Mouse (Mus musculus) heart, embryonic 10.5 days (tissue): Measurements from ENCODE around the gene Plac1. TPM values are rescaled to one million over a fixed set of nuclear protein-coding genes. Genes with fewer than 3 reads are reported as not detected.

Experiments
- DNase-seq: peaks from one replicate; pipeline ENCODE4 v3.0.0-alpha.2; 2017; ENCODE audit warnings: low spot score
- H3K27ac ChIP-seq: fragments of 300-500 bp; sonication (generic); 2 replicates; pipeline ENCODE4 v1.5.1; 2016; ENCODE audit warnings: mild to moderate bottlenecking
- H3K27me3 ChIP-seq: fragments of 300-500 bp; sonication (generic); 2 replicates; pipeline ENCODE4 v1.6.1; 2016; ENCODE audit warnings: mild to moderate bottlenecking; ENCODE audit not compliant: poor library complexity, insufficient read depth, severe bottlenecking
- H3K36me3 ChIP-seq: fragments of 300-500 bp; sonication (generic); 2 replicates; pipeline ENCODE4 v1.6.1; 2016; ENCODE audit warnings: mild to moderate bottlenecking, moderate library complexity
- H3K4me1 ChIP-seq: fragments of 300-500 bp; sonication (generic); 2 replicates; pipeline ENCODE4 v1.6.1; 2016; ENCODE audit warnings: mild to moderate bottlenecking
- H3K4me3 ChIP-seq: fragments of 300-500 bp; sonication (generic); 2 replicates; pipeline ENCODE4 v1.5.1; 2016; ENCODE audit warnings: mild to moderate bottlenecking, moderate library complexity
- H3K9me3 ChIP-seq: fragments of 300-500 bp; sonication (generic); 2 replicates; pipeline ENCODE4 v1.6.1; 2016; ENCODE audit warnings: mild to moderate bottlenecking, moderate library complexity
- WGBS: fragments of 180-500 bp; shearing (Covaris S2); methylation state at CpG from one replicate; pipeline ENCODE4 v1.1.7; 2016; 5-methylcytosine and 5-hydroxymethylcytosine counted together
- polyA plus RNA-seq: library from polyadenylated mRNA; unstranded; fragments of >200 nt; fragmentation: Nextera tagmentation; extraction: Ambion mirVana; gene quantifications from 2 replicates; pipeline ENCODE4 v1.2.1, GENCODE M21; 2016

Plac1 gene
- polyA plus RNA-seq, 1 experiment from 2014 or later, result 13.3 TPM

DNA sequence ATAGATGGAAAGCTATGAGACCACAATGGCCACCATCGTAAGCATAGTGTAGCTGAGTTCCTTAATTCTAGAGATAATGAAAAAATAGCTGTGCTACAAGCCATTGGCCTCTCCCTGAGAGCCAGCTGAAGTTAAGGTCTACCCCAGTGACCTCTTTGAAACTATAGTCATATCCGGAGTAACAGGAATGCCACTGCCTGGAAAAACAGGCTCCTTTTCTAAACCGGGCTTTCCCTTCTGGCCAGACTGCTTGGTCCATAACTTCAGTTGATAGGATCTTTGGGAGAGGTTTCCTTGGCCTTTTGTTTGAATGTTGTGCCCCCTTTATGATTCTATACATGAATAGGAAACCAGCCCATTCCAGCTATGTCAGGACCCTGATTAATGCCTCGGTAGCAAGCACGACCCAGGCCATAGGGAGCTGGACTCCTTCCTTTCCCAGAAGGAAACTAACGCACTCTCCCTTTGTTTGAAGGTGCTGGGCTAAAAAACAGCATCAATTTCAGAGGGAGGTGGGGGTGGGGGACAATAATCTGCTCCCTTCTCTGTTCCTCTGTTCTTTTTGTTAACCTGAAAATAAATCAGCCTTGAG lies 15.5 kb downstream of the Plac1 start:
- 65% methylated on average over 6 of the region's 6 CpGs for WGBS
- no peaks in the 10 kb centered on the region; the same call in 1 of the 2 replicates for H3K4me1 ChIP-seq
- no peaks in the 10 kb centered on the region for H3K36me3 ChIP-seq
- H3K27ac ChIP-seq, result no peak overlapping the region; the same call in 1 of the 2 replicates
- no peak for DNase-seq
- no peak overlapping the region for H3K4me3 ChIP-seq
- H3K27me3 ChIP-seq, result no peaks in the 10 kb centered on the region
- H3K9me3 ChIP-seq, result no peaks in the 10 kb centered on the region

DNA sequence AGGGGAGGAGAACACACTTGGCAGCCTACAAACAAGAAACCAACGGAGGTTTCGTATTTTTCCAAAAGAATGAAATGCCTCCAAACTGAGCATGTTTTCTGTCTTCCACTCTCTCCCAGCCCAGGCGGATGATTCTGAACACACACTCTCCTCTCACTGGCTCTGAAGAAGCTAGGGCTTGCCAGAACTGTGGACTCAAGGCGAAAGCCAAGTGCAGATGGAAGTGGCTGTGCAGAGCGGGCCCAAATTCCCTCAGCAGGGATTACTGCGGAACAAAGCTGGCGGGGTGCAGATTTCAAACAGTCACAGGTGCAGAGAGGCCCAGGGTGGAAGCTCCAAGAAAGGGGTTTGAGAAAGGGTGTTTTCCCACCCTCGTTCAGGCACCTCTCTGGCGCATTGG lies 19.1 kb downstream of the Plac1 start:
- no peak for DNase-seq
- Histone ChIP-seq H3K9me3 (no peaks in the 10 kb centered on the region), H3K27me3 (no peaks in the 10 kb centered on the region), H3K4me1 (no peaks in the 10 kb centered on the region; the same call in 1 of the 2 replicates), H3K27ac (no peak overlapping the region), H3K4me3 (no peak overlapping the region), H3K36me3 (no peaks in the 10 kb centered on the region)
- 81% methylated on average over 9 of the region's 9 CpGs for WGBS

DNA sequence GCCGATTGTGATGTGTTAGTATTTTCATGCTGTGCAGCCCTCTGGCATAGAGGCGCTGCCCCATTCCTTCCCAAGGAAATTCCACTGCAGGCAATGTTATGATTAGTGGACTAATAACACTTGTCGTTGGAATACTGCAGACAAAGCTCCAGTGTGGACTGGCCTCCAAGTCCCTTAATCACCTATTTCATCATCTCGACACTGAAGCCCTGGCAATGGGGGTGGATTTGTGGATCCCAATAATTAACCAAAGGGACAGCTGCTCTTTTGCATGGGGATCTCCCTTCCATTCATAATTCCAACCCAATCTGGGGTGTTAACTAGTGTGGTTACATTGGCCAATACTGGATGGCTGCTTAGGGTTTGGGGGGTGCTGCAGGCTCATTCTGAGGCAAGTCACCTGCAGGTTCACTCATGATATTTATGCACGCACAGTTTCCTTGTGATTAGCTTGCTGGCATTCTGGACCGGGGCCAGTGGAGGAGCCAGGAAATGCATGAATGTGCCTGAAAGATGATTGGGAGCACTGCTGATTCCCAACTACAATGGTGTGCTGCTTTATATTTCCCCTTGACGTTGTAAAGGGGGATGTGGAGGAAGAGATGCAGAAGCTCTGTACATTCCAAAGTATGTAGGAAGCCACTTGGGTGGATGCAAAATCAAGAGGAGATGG lies 25.2 kb downstream of the Plac1 start:
- H3K4me3 ChIP-seq, result no peak overlapping the region
- H3K27me3 ChIP-seq, result no peaks in the 10 kb centered on the region
- 67% methylated on average over 7 of the region's 7 CpGs for WGBS
- H3K4me1 ChIP-seq, result peaks cover 12% of the 10 kb centered on the region
- no peaks in the 10 kb centered on the region for H3K36me3 ChIP-seq
- no peaks in the 10 kb centered on the region for H3K9me3 ChIP-seq
- DNase-seq, result no peak
- no peak overlapping the region for H3K27ac ChIP-seq

DNA sequence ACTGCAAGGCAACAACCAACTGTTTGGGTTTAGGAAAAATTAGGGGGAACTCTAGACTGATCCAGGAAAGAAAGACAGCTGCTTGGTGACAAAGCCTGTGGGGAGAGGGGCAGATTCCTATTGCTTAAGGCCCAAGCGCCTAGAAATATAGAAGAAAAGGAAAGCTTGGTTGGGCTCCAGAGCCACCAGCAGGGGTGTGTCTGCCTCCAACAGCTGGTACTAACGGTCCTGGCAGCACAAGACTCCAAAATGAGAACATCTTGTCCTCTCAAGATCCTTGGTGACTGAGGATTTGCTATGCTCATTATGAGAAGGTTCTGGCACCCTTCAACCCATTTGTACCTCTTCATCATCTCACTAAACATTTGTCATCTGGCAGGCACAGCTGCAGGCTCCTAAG lies 26.1 kb downstream of the Plac1 start:
- no peak overlapping the region for H3K4me3 ChIP-seq
- WGBS, result 74% methylated on average over 2 of the region's 2 CpGs
- H3K27ac ChIP-seq, result no peak overlapping the region
- no peaks in the 10 kb centered on the region for H3K27me3 ChIP-seq
- H3K36me3 ChIP-seq, result no peaks in the 10 kb centered on the region
- no peak for DNase-seq
- H3K4me1 ChIP-seq, result peaks cover 19% of the 10 kb centered on the region
- no peaks in the 10 kb centered on the region for H3K9me3 ChIP-seq

DNA sequence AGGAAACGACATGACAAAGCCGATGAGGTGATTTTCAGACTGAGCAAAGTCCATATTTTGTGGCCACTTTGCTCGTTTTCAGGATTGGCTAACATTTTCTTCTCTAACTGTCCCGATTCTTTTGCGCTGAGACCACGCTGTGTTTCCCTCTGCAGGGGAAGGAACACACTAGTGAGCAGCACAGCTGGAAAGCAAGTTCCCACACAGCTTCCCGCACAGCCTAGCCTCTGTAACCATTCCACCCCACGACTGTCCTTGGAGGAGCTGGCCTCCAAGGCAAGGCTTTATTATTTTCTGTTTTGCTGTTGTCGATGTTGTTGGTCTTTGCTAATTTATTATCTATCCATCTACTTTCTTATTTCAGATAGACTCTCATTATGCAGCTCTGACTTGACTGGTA lies 27.4 kb downstream of the Plac1 start:
- no peaks in the 10 kb centered on the region for H3K27me3 ChIP-seq
- no peaks in the 10 kb centered on the region for H3K36me3 ChIP-seq
- WGBS, result 63% methylated on average over 9 of the region's 9 CpGs
- H3K9me3 ChIP-seq, result no peaks in the 10 kb centered on the region
- peaks cover 20% of the 10 kb centered on the region for H3K4me1 ChIP-seq
- H3K4me3 ChIP-seq, result no peak overlapping the region
- no peak for DNase-seq
- H3K27ac ChIP-seq, result peak overlapping the region; percentile 64

DNA sequence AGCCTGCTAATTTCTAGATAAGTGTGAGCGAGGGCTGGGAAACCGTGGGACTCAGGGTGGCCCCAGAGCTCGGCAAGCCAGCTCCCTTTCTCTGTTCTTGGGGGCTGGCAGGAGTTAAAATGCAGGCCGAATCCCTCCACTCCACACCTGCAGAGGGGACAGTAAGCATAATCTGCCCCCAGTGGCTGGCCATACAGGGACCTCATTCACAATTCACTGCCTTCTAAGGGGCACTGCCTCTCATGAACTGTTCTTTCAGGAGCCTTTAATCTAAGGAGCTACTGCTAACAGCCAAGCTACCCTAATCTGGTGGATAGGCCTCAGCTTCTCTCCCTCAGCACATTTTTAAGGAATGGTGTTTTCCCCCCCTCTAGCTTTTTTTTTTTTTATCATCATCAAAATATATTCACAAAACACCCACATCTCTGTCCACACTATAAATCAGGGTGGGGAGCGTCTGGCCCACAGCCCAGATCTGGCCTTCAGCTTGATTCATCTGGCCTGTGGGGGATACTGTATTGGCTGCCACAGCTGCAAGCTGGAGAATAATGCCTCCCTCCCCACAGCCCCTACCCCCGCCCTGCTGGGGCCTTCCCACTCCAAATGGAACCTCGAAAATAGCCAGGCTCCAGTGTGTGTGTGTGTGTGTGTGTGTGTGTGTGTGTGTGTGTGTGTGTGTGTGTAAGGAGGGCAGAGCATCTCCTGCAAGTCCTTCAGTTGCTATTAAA lies 28.0 kb downstream of the Plac1 start:
- Histone ChIP-seq H3K27ac (peak overlapping the region; percentile 64), H3K4me1 (peaks cover 20% of the 10 kb centered on the region), H3K27me3 (no peaks in the 10 kb centered on the region), H3K9me3 (no peaks in the 10 kb centered on the region), H3K36me3 (no peaks in the 10 kb centered on the region), H3K4me3 (no peak overlapping the region)
- WGBS, result 56% methylated on average over 7 of the region's 7 CpGs
- DNase-seq, result no peak

DNA sequence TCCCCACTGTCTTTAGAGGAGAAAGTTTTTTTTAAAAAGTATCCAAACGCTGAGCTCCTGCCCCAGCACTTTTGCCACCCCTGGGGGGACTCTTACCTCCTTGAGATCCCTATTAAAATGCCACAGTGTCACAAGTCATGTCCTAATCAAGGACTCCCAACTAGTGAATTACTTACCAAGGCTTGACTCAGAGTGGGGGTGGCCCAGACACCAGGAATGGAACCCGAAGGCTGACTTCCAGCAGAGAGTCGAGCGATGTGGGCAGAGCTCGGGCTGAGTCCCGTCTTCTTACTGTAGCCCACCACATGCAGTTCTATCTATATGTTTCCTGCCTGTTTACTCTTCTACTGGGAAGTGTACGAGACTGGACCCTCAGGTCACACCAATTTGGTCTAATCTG lies 30.5 kb downstream of the Plac1 start:
- peak overlapping the region; percentile 78 for H3K27ac ChIP-seq
- H3K27me3 ChIP-seq, result no peaks in the 10 kb centered on the region
- H3K4me3 ChIP-seq, result no peak overlapping the region
- no peak for DNase-seq
- peaks cover 20% of the 10 kb centered on the region for H3K4me1 ChIP-seq
- H3K36me3 ChIP-seq, result no peaks in the 10 kb centered on the region
- WGBS, result 51% methylated on average over 7 of the region's 7 CpGs
- H3K9me3 ChIP-seq, result no peaks in the 10 kb centered on the region

DNA sequence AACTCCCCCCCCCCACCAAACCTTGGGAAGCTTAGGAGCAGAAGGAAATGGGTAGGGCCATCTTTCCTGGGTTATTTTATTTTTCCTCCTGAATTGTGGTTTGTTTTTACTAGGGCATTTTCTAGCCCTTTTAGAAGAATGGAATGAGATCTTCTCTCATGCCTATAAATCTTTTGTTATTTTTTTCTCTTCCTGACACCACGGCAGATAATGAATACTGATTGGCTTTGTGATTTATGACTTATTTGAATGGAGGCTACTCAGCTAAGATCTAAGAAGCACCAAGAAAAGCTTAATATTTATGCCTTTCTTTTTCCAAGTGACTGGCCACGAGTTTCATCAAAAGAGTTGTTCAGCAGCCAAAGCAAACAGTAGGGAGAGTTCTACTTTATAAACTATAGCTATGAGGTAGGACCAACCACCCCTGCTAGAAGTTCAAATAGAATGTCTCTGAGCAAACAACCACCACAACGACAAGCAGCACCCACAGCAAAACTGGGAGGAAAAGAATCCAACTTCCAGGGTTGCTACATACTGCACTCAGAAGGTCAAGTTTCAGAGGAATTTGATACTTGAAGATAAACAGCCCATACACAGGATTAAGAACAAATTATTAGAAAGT lies 35.1 kb downstream of the Plac1 start:
- no peak overlapping the region for H3K27ac ChIP-seq
- peaks cover 8% of the 10 kb centered on the region; the same call in 1 of the 2 replicates for H3K4me1 ChIP-seq
- DNase-seq, result no peak

DNA sequence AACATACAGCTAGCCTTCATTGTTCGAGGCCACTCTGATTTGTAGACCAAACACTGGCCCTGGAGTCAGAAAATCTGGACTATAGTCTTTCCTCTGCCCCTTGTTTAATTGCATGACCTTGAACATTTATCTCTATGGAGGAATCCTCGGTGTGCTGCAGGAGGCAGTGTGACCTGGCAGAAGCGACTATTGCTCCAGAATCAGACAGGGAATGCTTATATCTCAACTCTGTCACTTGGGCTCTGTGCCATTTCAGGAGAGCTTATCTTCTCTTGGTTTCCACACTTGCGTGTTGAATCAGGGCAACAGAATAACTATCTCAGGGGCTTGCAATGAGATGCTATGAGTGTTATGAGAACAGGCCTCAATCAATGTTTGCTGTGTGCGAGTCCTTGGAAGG lies 38.3 kb downstream of the Plac1 start:
- 43% methylated on average over 5 of the region's 5 CpGs for WGBS
- Histone ChIP-seq H3K27ac (peak overlapping the region; percentile 70), H3K4me3 (no peak overlapping the region), H3K27me3 (no peaks in the 10 kb centered on the region), H3K9me3 (no peaks in the 10 kb centered on the region), H3K4me1 (no peaks in the 10 kb centered on the region), H3K36me3 (no peaks in the 10 kb centered on the region)
- no peak for DNase-seq

More for the DNA sequence above, 35.1 kb downstream of the Plac1 start:
- H3K36me3 ChIP-seq, result no peaks in the 10 kb centered on the region
- H3K4me3 ChIP-seq, result no peak overlapping the region
- H3K27me3 ChIP-seq, result no peaks in the 10 kb centered on the region
- H3K9me3 ChIP-seq, result no peaks in the 10 kb centered on the region
- 59% methylated on average over 3 of the region's 3 CpGs for WGBS

DNA sequence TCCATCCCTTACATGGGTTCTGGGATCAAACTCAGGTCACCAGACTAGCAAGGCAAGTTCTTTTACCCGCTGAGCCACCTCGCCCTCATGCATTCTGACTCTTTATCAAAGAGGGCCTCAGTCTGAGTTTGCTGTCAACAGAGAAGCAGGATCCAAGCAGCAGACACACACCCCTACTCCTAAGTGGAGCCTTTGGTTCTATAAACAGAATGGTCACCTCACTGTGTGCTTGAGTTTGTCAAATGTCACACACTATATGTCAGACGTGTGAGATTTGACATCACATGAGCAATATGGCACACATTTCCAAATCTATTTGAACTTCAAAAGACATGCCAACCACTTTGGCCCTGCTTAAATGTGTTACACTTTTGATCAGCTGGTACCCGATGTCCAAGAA lies 42.2 kb downstream of the Plac1 start:
- H3K4me3 ChIP-seq, result no peak overlapping the region
- DNase-seq, result peak; percentile 79
- H3K27me3 ChIP-seq, result no peaks in the 10 kb centered on the region
- no peaks in the 10 kb centered on the region for H3K9me3 ChIP-seq
- 46% methylated on average over 4 of the region's 4 CpGs for whole genome bisulfite sequencing
- peak overlapping the region; percentile 56; the same call in 1 of the 2 replicates for H3K27ac ChIP-seq
- no peaks in the 10 kb centered on the region for H3K36me3 ChIP-seq
- no peaks in the 10 kb centered on the region for H3K4me1 ChIP-seq

DNA sequence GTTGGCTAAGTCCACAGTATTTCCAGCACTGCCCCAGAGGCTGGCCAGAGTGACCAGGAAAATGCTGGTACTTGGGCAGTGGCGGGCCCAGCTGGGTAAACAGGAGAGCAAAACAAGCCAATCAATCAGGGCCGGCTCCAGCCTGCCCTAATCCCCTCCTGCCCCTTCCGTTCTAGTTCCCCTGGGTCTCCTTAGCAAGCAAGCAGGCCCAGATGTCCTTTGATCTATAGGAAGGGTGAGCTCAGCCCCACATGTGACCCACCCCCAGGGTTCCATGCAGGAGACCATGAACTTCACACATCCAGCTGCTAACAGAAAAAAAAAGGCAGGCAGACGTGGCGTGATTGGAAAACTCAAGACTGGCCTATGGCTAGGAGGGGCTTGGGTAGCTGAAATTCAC lies 43.5 kb downstream of the Plac1 start:
- 37% methylated on average over 5 of the region's 5 CpGs for WGBS
- H3K9me3 ChIP-seq, result no peaks in the 10 kb centered on the region
- no peaks in the 10 kb centered on the region for H3K4me1 ChIP-seq
- H3K27me3 ChIP-seq, result no peaks in the 10 kb centered on the region
- H3K4me3 ChIP-seq, result no peak overlapping the region
- no peak for DNase-seq
- no peaks in the 10 kb centered on the region for H3K36me3 ChIP-seq
- H3K27ac ChIP-seq, result 0 out of 2 replicates have a peak overlapping the region, but pooled peaks have one; percentile 23

DNA sequence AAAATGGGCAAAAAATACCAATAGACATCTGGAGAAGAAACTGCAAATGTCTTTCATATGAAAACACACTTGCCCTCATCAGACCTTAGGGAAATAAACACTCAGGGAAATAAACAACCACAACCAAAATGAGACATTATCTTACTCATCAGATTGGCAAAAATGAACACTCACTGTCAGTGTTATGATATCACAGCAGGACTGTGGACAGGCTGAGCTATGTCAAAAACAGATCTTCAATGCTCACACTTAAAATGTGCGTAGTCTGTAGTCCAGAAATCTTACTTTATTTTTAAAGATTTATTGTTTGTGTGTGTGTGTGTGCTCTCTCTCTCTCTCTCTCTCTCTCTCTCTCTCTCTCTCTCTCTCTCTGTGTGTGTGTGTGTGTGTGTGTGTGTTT lies 51.2 kb downstream of the Plac1 start:
- H3K27ac ChIP-seq, result no peak overlapping the region
- no peaks in the 10 kb centered on the region for H3K4me1 ChIP-seq
- no peak for DNase-seq
- no peak overlapping the region for H3K4me3 ChIP-seq
- no peaks in the 10 kb centered on the region for H3K36me3 ChIP-seq
- 96% methylated on average over 1 of the region's 1 CpGs for WGBS
- H3K27me3 ChIP-seq, result no peaks in the 10 kb centered on the region
- no peaks in the 10 kb centered on the region for H3K9me3 ChIP-seq

DNA sequence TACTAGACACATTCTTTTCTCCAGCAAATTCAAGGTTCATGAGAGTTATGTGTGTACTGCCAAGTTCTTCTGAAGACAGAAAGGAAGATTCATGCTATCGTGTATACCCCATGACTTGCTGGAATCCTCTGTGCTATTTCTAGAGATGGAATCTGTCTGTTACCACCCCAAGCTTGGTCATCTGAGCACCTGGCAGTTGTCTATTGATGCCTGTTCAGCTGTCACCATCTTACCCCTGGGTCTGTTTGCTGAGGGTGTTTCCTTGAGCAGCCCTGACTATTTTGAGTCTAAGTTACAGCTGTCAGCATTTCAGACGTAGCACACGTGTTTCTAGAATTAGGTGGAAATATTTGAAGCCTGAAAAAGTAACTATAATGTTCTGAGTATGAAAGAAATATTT lies 60.1 kb downstream of the Plac1 start:
- no peaks in the 10 kb centered on the region for H3K27me3 ChIP-seq
- no peak for DNase-seq
- H3K9me3 ChIP-seq, result no peaks in the 10 kb centered on the region
- no peaks in the 10 kb centered on the region for H3K4me1 ChIP-seq
- H3K36me3 ChIP-seq, result no peaks in the 10 kb centered on the region
- H3K4me3 ChIP-seq, result no peak overlapping the region
- 48% methylated on average over 3 of the region's 3 CpGs for WGBS
- peak overlapping the region; percentile 22; the same call in 1 of the 2 replicates for H3K27ac ChIP-seq
